Comparison of ENCODE assay signal across 24 mouse cellular contexts in genomic region chr14:73759986-73760385, GRCm38 (mm10).
DNase-seq lines count a peak whose midpoint lies in the region; ATAC-seq and TF ChIP-seq lines count a peak whose summit lies in the region.
"Had no signal": no experiment of that assay in that cellular context is flagged by ENCODE, and none has a peak within 500 bp of the region (broad histone marks: within the 10 kb centered on the region; RNA-seq: fewer than 3 reads in every experiment).

No protein-coding gene starts in this region.

- no peaks in the 10 kb centered on the region for H3K4me1 ChIP-seq in heart, postnatal 0 days (ENCODE audit: control insufficient read depth, insufficient read depth)
- H3K4me1 ChIP-seq in heart, embryonic 12.5 days (replicated peaks) = no peaks in the 10 kb centered on the region
- H3K4me1 ChIP-seq in midbrain, embryonic 14.5 days (ENCODE audit: control insufficient read depth, insufficient read depth, low read length) = no peaks in the 10 kb centered on the region
- H3K4me1 ChIP-seq in midbrain, embryonic 15.5 days = no peaks in the 10 kb centered on the region
- H3K4me1 ChIP-seq: forebrain, embryonic 13.5 days; kidney, embryonic 15.5 days; limb, embryonic 10.5 days; megakaryocyte, embryonic 14.5 days had no signal

- no peak for TF ChIP-seq POLR2A in brain, embryonic 14.5 days (IDR thresholded peaks at IDR 0.05; ENCODE audit: borderline replicate concordance, extremely low read depth, insufficient read depth, insufficient read length, poor library complexity, severe bottlenecking)

- no peaks in the 10 kb centered on the region for H3K36me3 ChIP-seq in heart, postnatal 0 days (replicated peaks; ENCODE audit: control insufficient read depth, insufficient read depth, low read length)
- H3K36me3 ChIP-seq in heart, embryonic 12.5 days = no peaks in the 10 kb centered on the region
- H3K36me3 ChIP-seq in midbrain, embryonic 14.5 days (ENCODE audit: control insufficient read depth, insufficient read depth, low read length) = no peaks in the 10 kb centered on the region
- H3K36me3 ChIP-seq in midbrain, embryonic 15.5 days (replicated peaks) = no peaks in the 10 kb centered on the region
- H3K36me3 ChIP-seq: kidney, embryonic 15.5 days; limb, embryonic 10.5 days had no signal

- no peak overlapping the region for H3K9ac ChIP-seq in heart, postnatal 0 days (replicated peaks; ENCODE audit: low read depth, low read length)
- H3K9ac ChIP-seq in heart, embryonic 12.5 days = no peak overlapping the region
- H3K9ac ChIP-seq in midbrain, embryonic 14.5 days (replicated peaks; ENCODE audit: low read length) = no peak overlapping the region
- H3K9ac ChIP-seq in midbrain, embryonic 15.5 days = no peak overlapping the region
- H3K9ac ChIP-seq: forebrain, embryonic 13.5 days; kidney, embryonic 15.5 days; liver, postnatal 0 days had no signal

- no peak for TF ChIP-seq CTCF in heart, postnatal 0 days (IDR thresholded peaks at IDR 0.05; ENCODE audit: low read depth)
- no peak for TF ChIP-seq CTCF in brain, embryonic 14.5 days (IDR thresholded peaks at IDR 0.05; ENCODE audit: borderline replicate concordance, extremely low read depth, insufficient read depth, insufficient read length)

- DNase-seq in adrenal gland, postnatal 10 days = peak; percentile 28
- no peak for DNase-seq in adrenal gland, adult 8-10 months
- DNase-seq in heart, postnatal 0 days (ENCODE audit: low spot score) = peak; percentile 5
- DNase-seq in midbrain, embryonic 14.5 days = peak; percentile 12
- DNase-seq in brain, embryonic 14.5 days (ENCODE audit: low read depth) = peak; percentile 44
- DNase-seq in left cerebral cortex, adult 18-20 months (ENCODE audit: low spot score in 2 of 2) = no peak
- DNase-seq: cerebellum, adult 9-11 months; gastrocnemius, postnatal 14 days; heart, adult 11 months; heart, postnatal 14 days; kidney, adult 11 months; layer of hippocampus, adult 9-11 months; liver; liver, postnatal 0 days; lung, postnatal 14 days had no signal

- H3K4me2 ChIP-seq in heart, postnatal 0 days (ENCODE audit: low read depth, low read length) = no peak overlapping the region
- no peak overlapping the region for H3K4me2 ChIP-seq in heart, embryonic 12.5 days
- no peak overlapping the region for H3K4me2 ChIP-seq in midbrain, embryonic 14.5 days (ENCODE audit: low read length)
- no peak overlapping the region for H3K4me2 ChIP-seq in midbrain, embryonic 15.5 days
- H3K4me2 ChIP-seq: forebrain, embryonic 13.5 days; heart, embryonic 11.5 days; kidney, embryonic 15.5 days had no signal

- H3K27ac ChIP-seq in heart, postnatal 0 days (ENCODE audit: low read depth) = no peak overlapping the region
- no peak overlapping the region for H3K27ac ChIP-seq in heart, embryonic 12.5 days (ENCODE audit: poor library complexity, severe bottlenecking)
- H3K27ac ChIP-seq in midbrain, embryonic 14.5 days (replicated peaks; ENCODE audit: low read depth, low read length) = no peak overlapping the region
- no peak overlapping the region for H3K27ac ChIP-seq in midbrain, embryonic 15.5 days
- H3K27ac ChIP-seq: forebrain, embryonic 13.5 days; kidney, embryonic 15.5 days; limb, embryonic 10.5 days; stomach, postnatal 0 days had no signal

- H3K9me3 ChIP-seq in heart, postnatal 0 days (replicated peaks; ENCODE audit: control insufficient read depth, low read length) = 0 out of 2 replicates have a peak, but pooled peaks cover 6% of the 10 kb centered on the region
- no peaks in the 10 kb centered on the region for H3K9me3 ChIP-seq in heart, embryonic 12.5 days (replicated peaks)
- H3K9me3 ChIP-seq in midbrain, embryonic 14.5 days (ENCODE audit: control insufficient read depth, low read length) = no peaks in the 10 kb centered on the region
- no peaks in the 10 kb centered on the region for H3K9me3 ChIP-seq in midbrain, embryonic 15.5 days
- H3K9me3 ChIP-seq: forebrain, embryonic 13.5 days; kidney, embryonic 15.5 days; limb, embryonic 10.5 days; megakaryocyte, embryonic 14.5 days had no signal

- no peak for ATAC-seq in heart, postnatal 0 days (ENCODE audit: insufficient read depth, low read depth)
- no peak for ATAC-seq in heart, embryonic 12.5 days (ENCODE audit: insufficient number of reproducible peaks, low FRiP score)
- no peak for ATAC-seq in midbrain, embryonic 14.5 days (ENCODE audit: low FRiP score, low TSS enrichment)
- no peak for ATAC-seq in midbrain, embryonic 15.5 days (replicated peaks)
- ATAC-seq: forebrain, embryonic 13.5 days; liver, postnatal 0 days; midbrain, embryonic 16.5 days had no signal

- H3K27me3 ChIP-seq in heart, postnatal 0 days (ENCODE audit: control insufficient read depth, insufficient read depth, low read length) = no peaks in the 10 kb centered on the region
- H3K27me3 ChIP-seq in heart, embryonic 12.5 days (replicated peaks) = no peaks in the 10 kb centered on the region
- no peaks in the 10 kb centered on the region for H3K27me3 ChIP-seq in midbrain, embryonic 14.5 days (ENCODE audit: control insufficient read depth, insufficient read depth, low read length)
- H3K27me3 ChIP-seq in midbrain, embryonic 15.5 days (replicated peaks) = no peaks in the 10 kb centered on the region
- H3K27me3 ChIP-seq: forebrain, embryonic 13.5 days; kidney, embryonic 15.5 days had no signal

- no peak for TF ChIP-seq EP300 in heart, postnatal 0 days (IDR thresholded peaks at IDR 0.05; ENCODE audit: low read depth)

- no peak overlapping the region for H3K4me3 ChIP-seq in heart, postnatal 0 days (ENCODE audit: low read depth, low read length)
- no peak overlapping the region for H3K4me3 ChIP-seq in heart, embryonic 12.5 days
- H3K4me3 ChIP-seq in midbrain, embryonic 14.5 days (replicated peaks; ENCODE audit: low read depth, low read length) = no peak overlapping the region
- no peak overlapping the region for H3K4me3 ChIP-seq in midbrain, embryonic 15.5 days
- H3K4me3 ChIP-seq: forebrain, embryonic 13.5 days; kidney, embryonic 15.5 days; limb, embryonic 10.5 days; megakaryocyte, embryonic 14.5 days had no signal

- WGBS in heart, postnatal 0 days = 10% methylated on average over 1 of the region's 1 CpGs
- 29% methylated on average over 1 of the region's 1 CpGs for whole genome bisulfite sequencing in heart, embryonic 12.5 days
- WGBS in midbrain, embryonic 14.5 days = 66% methylated on average over 1 of the region's 1 CpGs
- WGBS in midbrain, embryonic 15.5 days = 52% methylated on average over 1 of the region's 1 CpGs

Comparison
In these comparisons a context has a peak if more than half of its experiments do, and no peak if none do; other contexts are left out.
1. DNase-seq: peak in adrenal gland, postnatal 10 days (single experiment), heart, postnatal 0 days (single experiment), midbrain, embryonic 14.5 days (single experiment) and brain, embryonic 14.5 days (single experiment); none in adrenal gland, adult 8-10 months (single experiment) and left cerebral cortex, adult 18-20 months (0 of 2).